Mouse (Mus musculus) forebrain, embryonic 15.5 days (tissue): ENCODE data around the gene Cstf1. TPM values are rescaled to one million over a fixed set of nuclear protein-coding genes. Genes with fewer than 3 reads are reported as not detected.

Source experiments
- ATAC-seq: fragments of 200-750 bp; cut with Nextera tagmentation; replicated peaks from 2 replicates; pipeline ENCODE4 v1.8.0; 2017; ENCODE audit warnings: mild to moderate bottlenecking, moderate TSS enrichment, moderate library complexity
- H3K27ac ChIP-seq: fragments of 300-500 bp; sonication (generic); replicated peaks from 2 replicates; pipeline ENCODE4 v1.5.1; 2015; ENCODE audit warnings: mild to moderate bottlenecking, inconsistent platforms
- H3K27me3 ChIP-seq: fragments of 300-500 bp; sonication (generic); 2 replicates; pipeline ENCODE4 v1.6.1; 2015; ENCODE audit warnings: inconsistent platforms
- H3K36me3 ChIP-seq: fragments of 300-500 bp; sonication (generic); 2 replicates; pipeline ENCODE4 v1.6.1; 2015; ENCODE audit warnings: mild to moderate bottlenecking, inconsistent platforms
- H3K4me1 ChIP-seq: fragments of 300-500 bp; sonication (generic); 2 replicates; pipeline ENCODE4 v1.6.1; 2015; ENCODE audit warnings: inconsistent platforms
- H3K4me2 ChIP-seq: fragments of 300-500 bp; sonication (generic); replicated peaks from 2 replicates; pipeline ENCODE4 v1.6.1; 2015; ENCODE audit warnings: mild to moderate bottlenecking, inconsistent platforms
- H3K4me3 ChIP-seq: fragments of 300-500 bp; sonication (generic); 2 replicates; pipeline ENCODE4 v1.5.1; 2015; ENCODE audit warnings: mild to moderate bottlenecking, inconsistent platforms
- H3K9ac ChIP-seq: fragments of 300-500 bp; sonication (generic); replicated peaks from 2 replicates; pipeline ENCODE4 v1.6.1; 2015; ENCODE audit warnings: mild to moderate bottlenecking, inconsistent platforms
- H3K9me3 ChIP-seq: fragments of 300-500 bp; sonication (generic); 2 replicates; pipeline ENCODE4 v1.6.1; 2016; ENCODE audit warnings: inconsistent platforms
- WGBS: fragments of 180-500 bp; shearing (Covaris S2); methylation state at CpG from one replicate; pipeline ENCODE4 v1.1.7; 2015; ENCODE audit warnings: mixed read lengths; 5-methylcytosine and 5-hydroxymethylcytosine counted together
- polyA plus RNA-seq: library from polyadenylated mRNA; unstranded; fragments of >200 nt; fragmentation: Nextera tagmentation; extraction: Ambion mirVana; gene quantifications from 2 replicates; pipeline ENCODE4 v1.2.1, GENCODE M21; 2015

Cstf1 gene
- polyA plus RNA-seq, 1 experiment from 2014 or later = 35.8 TPM

GRCm38 (mm10) chr2:172380513-172380912 is 10.0 kb downstream of the Cstf1 start:
- no peaks in the 10 kb centered on the region for H3K4me1 ChIP-seq
- no peak overlapping the region for H3K27ac ChIP-seq
- H3K9ac ChIP-seq = no peak overlapping the region
- no peak overlapping the region for H3K4me3 ChIP-seq
- no peak overlapping the region for H3K4me2 ChIP-seq
- no peak for ATAC-seq
- peaks cover 71% of the 10 kb centered on the region for H3K36me3 ChIP-seq
- no peaks in the 10 kb centered on the region for H3K27me3 ChIP-seq
- 96% methylated on average over 17 of the region's 17 CpGs for WGBS
- no peaks in the 10 kb centered on the region for H3K9me3 ChIP-seq

GRCm38 (mm10) chr2:172381341-172381740 is 10.9 kb downstream of the Cstf1 start:
- 92% methylated on average over 11 of the region's 11 CpGs for WGBS
- no peaks in the 10 kb centered on the region for H3K27me3 ChIP-seq
- H3K36me3 ChIP-seq = peaks cover 62% of the 10 kb centered on the region
- no peak overlapping the region for H3K9ac ChIP-seq
- H3K27ac ChIP-seq = no peak overlapping the region
- no peak for ATAC-seq
- H3K4me1 ChIP-seq = no peaks in the 10 kb centered on the region
- H3K9me3 ChIP-seq = no peaks in the 10 kb centered on the region
- H3K4me3 ChIP-seq = no peak overlapping the region
- H3K4me2 ChIP-seq = no peak overlapping the region

- no peak overlapping the region for H3K9ac ChIP-seq
- no peaks in the 10 kb centered on the region for H3K9me3 ChIP-seq
- ATAC-seq = no peak
- no peak overlapping the region for H3K4me3 ChIP-seq
- no peak overlapping the region for H3K4me2 ChIP-seq
- peaks cover 59% of the 10 kb centered on the region for H3K36me3 ChIP-seq
- no peak overlapping the region for H3K27ac ChIP-seq
- H3K4me1 ChIP-seq = no peaks in the 10 kb centered on the region
- no peaks in the 10 kb centered on the region for H3K27me3 ChIP-seq
- WGBS = 93% methylated on average over 12 of the region's 12 CpGs
Measured at GRCm38 (mm10) chr2:172381898-172382297, 11.4 kb downstream of the Cstf1 start.

GRCm38 (mm10) chr2:172384715-172385114 is 14.2 kb downstream of the Cstf1 start:
- no peaks in the 10 kb centered on the region for H3K9me3 ChIP-seq
- WGBS = 90% methylated on average over 3 of the region's 3 CpGs
- H3K27ac ChIP-seq = no peak overlapping the region
- no peaks in the 10 kb centered on the region for H3K4me1 ChIP-seq
- ATAC-seq = no peak
- no peaks in the 10 kb centered on the region for H3K27me3 ChIP-seq
- H3K4me3 ChIP-seq = no peak overlapping the region
- peaks cover 31% of the 10 kb centered on the region for H3K36me3 ChIP-seq
- H3K9ac ChIP-seq = no peak overlapping the region
- no peak overlapping the region for H3K4me2 ChIP-seq

GRCm38 (mm10) chr2:172390341-172390740 is 19.9 kb downstream of the Cstf1 start:
- no peak for ATAC-seq
- no peak overlapping the region for H3K27ac ChIP-seq
- no peaks in the 10 kb centered on the region for H3K9me3 ChIP-seq
- no peak overlapping the region for H3K4me3 ChIP-seq
- H3K27me3 ChIP-seq = no peaks in the 10 kb centered on the region
- H3K4me2 ChIP-seq = no peak overlapping the region
- no peaks in the 10 kb centered on the region for H3K4me1 ChIP-seq
- H3K9ac ChIP-seq = no peak overlapping the region
- no peaks in the 10 kb centered on the region for H3K36me3 ChIP-seq
- 53% methylated on average over 6 of the region's 6 CpGs for WGBS

GRCm38 (mm10) chr2:172392041-172392521 is 21.6 kb downstream of the Cstf1 start:
- no peak overlapping the region for H3K4me2 ChIP-seq
- no peak overlapping the region for H3K4me3 ChIP-seq
- H3K27ac ChIP-seq = no peak overlapping the region
- ATAC-seq = no peak
- no peaks in the 10 kb centered on the region for H3K4me1 ChIP-seq
- WGBS = 75% methylated on average over 10 of the region's 10 CpGs
- no peaks in the 10 kb centered on the region for H3K27me3 ChIP-seq
- H3K36me3 ChIP-seq = no peaks in the 10 kb centered on the region
- no peak overlapping the region for H3K9ac ChIP-seq
- no peaks in the 10 kb centered on the region for H3K9me3 ChIP-seq

GRCm38 (mm10) chr2:172393391-172394051 is 23.0 kb downstream of the Cstf1 start, which contains the start of gene Cass4:
TSS of gene Cass4 (plus strand) at chr2:172393794.
- H3K36me3 ChIP-seq = no peaks in the 10 kb centered on the region
- no peaks in the 10 kb centered on the region for H3K9me3 ChIP-seq
- H3K27me3 ChIP-seq = no peaks in the 10 kb centered on the region
- no peak within 1 kb of the TSS for H3K4me2 ChIP-seq
- H3K4me3 ChIP-seq = no peak within 1 kb of the TSS
- no peak within 1 kb of the TSS for H3K9ac ChIP-seq
- no peaks in the 10 kb centered on the region for H3K4me1 ChIP-seq
- 41% methylated on average over 13 of the region's 13 CpGs for WGBS
- ATAC-seq = no peak
- no peak within 1 kb of the TSS for H3K27ac ChIP-seq

- Histone ChIP-seq H3K9ac (no peak overlapping the region), H3K4me1 (no peaks in the 10 kb centered on the region), H3K4me3 (no peak overlapping the region), H3K36me3 (no peaks in the 10 kb centered on the region), H3K4me2 (no peak overlapping the region), H3K27me3 (no peaks in the 10 kb centered on the region), H3K27ac (no peak overlapping the region), H3K9me3 (no peaks in the 10 kb centered on the region)
- WGBS = 91% methylated on average over 2 of the region's 2 CpGs
- ATAC-seq = no peak
Measured at GRCm38 (mm10) chr2:172394052-172394392, 23.5 kb downstream of the Cstf1 start.

GRCm38 (mm10) chr2:172394671-172395070 is 24.2 kb downstream of the Cstf1 start:
- no peaks in the 10 kb centered on the region for H3K36me3 ChIP-seq
- no peaks in the 10 kb centered on the region for H3K27me3 ChIP-seq
- H3K9ac ChIP-seq = no peak overlapping the region
- H3K27ac ChIP-seq = no peak overlapping the region
- no peaks in the 10 kb centered on the region for H3K4me1 ChIP-seq
- no peak for ATAC-seq
- no peaks in the 10 kb centered on the region for H3K9me3 ChIP-seq
- H3K4me3 ChIP-seq = no peak overlapping the region
- H3K4me2 ChIP-seq = no peak overlapping the region
- WGBS = 69% methylated on average over 4 of the region's 4 CpGs

GRCm38 (mm10) chr2:172395961-172396360 is 25.5 kb downstream of the Cstf1 start:
- ATAC-seq = no peak
- Histone ChIP-seq H3K27me3 (no peaks in the 10 kb centered on the region), H3K4me3 (no peak overlapping the region), H3K9ac (no peak overlapping the region), H3K9me3 (no peaks in the 10 kb centered on the region), H3K36me3 (no peaks in the 10 kb centered on the region), H3K27ac (no peak overlapping the region), H3K4me2 (no peak overlapping the region), H3K4me1 (no peaks in the 10 kb centered on the region)
- 42% methylated on average over 9 of the region's 9 CpGs for WGBS

- H3K4me1 ChIP-seq = no peaks in the 10 kb centered on the region
- ATAC-seq = no peak
- no peak overlapping the region for H3K4me3 ChIP-seq
- no peaks in the 10 kb centered on the region for H3K9me3 ChIP-seq
- H3K4me2 ChIP-seq = no peak overlapping the region
- H3K27ac ChIP-seq = no peak overlapping the region
- H3K9ac ChIP-seq = no peak overlapping the region
- no peaks in the 10 kb centered on the region for H3K27me3 ChIP-seq
- no peaks in the 10 kb centered on the region for H3K36me3 ChIP-seq
- WGBS = 45% methylated on average over 9 of the region's 9 CpGs
Measured at GRCm38 (mm10) chr2:172399901-172400300, 29.4 kb downstream of the Cstf1 start.

- Histone ChIP-seq H3K4me1 (no peaks in the 10 kb centered on the region), H3K27me3 (no peaks in the 10 kb centered on the region), H3K36me3 (no peaks in the 10 kb centered on the region), H3K9ac (no peak overlapping the region), H3K4me2 (no peak overlapping the region), H3K27ac (no peak overlapping the region), H3K9me3 (no peaks in the 10 kb centered on the region), H3K4me3 (no peak overlapping the region)
- ATAC-seq = no peak
- 78% methylated on average over 13 of the region's 13 CpGs for whole genome bisulfite sequencing
Measured at GRCm38 (mm10) chr2:172401116-172401825, 30.8 kb downstream of the Cstf1 start.
